Mouse (Mus musculus) cortical plate, adult 2 months (tissue): ENCODE measurements around the gene Elp4. TPM values are rescaled to one million over a fixed set of nuclear protein-coding genes. Genes with fewer than 3 reads are reported as not detected.

Source experiments
- H3K27ac ChIP-seq: fragments of 200-500 bp; 2 replicates; pipeline ENCODE4 v1.5.1; 2012; ENCODE audit warnings: low read length, control low read depth, inconsistent platforms; ENCODE audit not compliant: insufficient read depth
- H3K4me1 ChIP-seq: fragments of 200-500 bp; 2 replicates; pipeline ENCODE4 v1.6.1; 2011; ENCODE audit warnings: low read length; ENCODE audit not compliant: control insufficient read depth, insufficient read depth
- H3K4me3 ChIP-seq: fragments of 200-500 bp; 2 replicates; pipeline ENCODE4 v1.5.1; 2011; ENCODE audit warnings: mild to moderate bottlenecking, low read length, control low read depth; ENCODE audit not compliant: insufficient read depth
- CTCF ChIP-seq: fragments of 200-500 bp; IDR thresholded peaks from 2 replicates; pipeline ENCODE4 v1.5.1; 2011; ENCODE audit warnings: mild to moderate bottlenecking, control low read depth, low read length; ENCODE audit not compliant: insufficient read depth; ENCODE audit errors: extremely low read depth
- POLR2A ChIP-seq: fragments of 200-500 bp; IDR thresholded peaks from 2 replicates; pipeline ENCODE4 v1.6.1; 2011; ENCODE audit warnings: mild to moderate bottlenecking, low read length, control low read depth; ENCODE audit not compliant: insufficient read depth; ENCODE audit errors: extremely low read depth
- polyA plus RNA-seq: library from polyadenylated mRNA; depleted of rRNA; stranded (reverse); fragments of >200 nt; gene quantifications from 2 replicates; pipeline ENCODE4 v1.2.3, GENCODE M21; 2012

The Elp4 gene
- polyA plus RNA-seq, 1 experiment, result 9.0 TPM

DNA sequence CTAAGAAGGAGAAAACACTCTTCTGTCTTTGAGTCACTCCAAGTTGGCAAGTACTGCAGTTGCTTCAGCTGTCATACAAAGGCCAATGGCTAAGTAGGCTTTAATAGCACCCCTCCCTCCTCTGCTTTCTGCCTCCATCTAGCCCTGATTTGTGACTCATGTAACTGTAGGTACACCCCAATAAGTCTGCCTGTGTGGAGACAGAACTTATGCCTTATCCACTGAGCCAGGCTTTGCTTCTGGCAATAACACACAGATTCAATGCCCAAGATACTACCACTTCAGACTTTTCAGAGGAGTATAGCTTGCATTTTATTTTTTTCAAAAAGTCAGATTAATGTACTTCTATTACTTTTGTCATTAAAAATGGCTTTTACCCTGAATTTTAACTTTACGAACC lies 114.4 kb downstream of the Elp4 start:
- Histone ChIP-seq H3K27ac (no peak overlapping the region), H3K4me1 (no peaks in the 10 kb centered on the region), H3K4me3 (no peak overlapping the region)
- TF ChIP-seq POLR2A (no peak), CTCF (no peak)

DNA sequence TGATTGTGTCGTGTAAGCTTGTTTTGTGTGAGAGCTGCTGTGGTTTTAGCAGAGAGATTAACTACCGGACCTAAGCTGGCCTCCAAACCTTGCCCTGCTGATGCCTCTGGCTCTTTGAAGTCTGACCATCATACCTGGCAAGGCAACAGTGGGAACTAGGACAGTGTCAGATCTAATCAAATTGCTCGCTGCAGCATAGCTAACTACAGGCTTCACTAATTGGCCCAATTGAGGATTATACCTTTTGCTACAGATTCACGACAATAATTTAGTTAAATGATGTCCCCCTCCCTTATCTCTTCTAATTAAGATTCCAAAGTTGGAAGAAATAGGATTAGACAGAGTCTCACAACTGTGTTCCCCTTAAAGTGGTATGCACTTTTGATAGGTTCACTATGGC lies 116.6 kb downstream of the Elp4 start:
- Histone ChIP-seq H3K27ac (no peak overlapping the region), H3K4me3 (no peak overlapping the region), H3K4me1 (no peaks in the 10 kb centered on the region)
- TF ChIP-seq CTCF (no peak), POLR2A (no peak)

DNA sequence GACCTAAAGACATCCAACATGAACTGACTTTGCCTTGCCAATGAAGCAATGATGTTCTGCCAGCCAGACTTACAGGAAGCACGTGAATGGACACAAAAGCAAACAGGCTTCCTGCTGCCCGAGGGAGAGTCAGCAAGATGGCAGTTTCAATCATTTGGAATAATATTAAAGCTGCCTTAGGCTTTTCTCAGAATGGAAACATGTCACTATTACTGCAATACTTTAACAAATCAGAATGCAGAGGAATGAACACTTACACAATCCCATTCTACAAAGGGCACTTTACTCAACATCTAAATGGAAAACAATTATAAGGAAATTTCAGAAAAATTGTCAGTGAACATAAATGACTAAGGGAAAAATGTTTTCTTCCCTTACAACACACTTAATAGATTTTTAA lies 117.4 kb downstream of the Elp4 start:
- Histone ChIP-seq H3K27ac (no peak overlapping the region), H3K4me3 (no peak overlapping the region), H3K4me1 (no peaks in the 10 kb centered on the region)
- TF ChIP-seq POLR2A (no peak), CTCF (no peak)

- H3K4me1 ChIP-seq, result no peaks in the 10 kb centered on the region
- H3K4me3 ChIP-seq, result no peak overlapping the region
- H3K27ac ChIP-seq, result no peak overlapping the region
- TF ChIP-seq CTCF (no peak), POLR2A (no peak)
These were observed 121.5 kb downstream of the Elp4 start for GRCm38 (mm10) chr2:105782885-105783284.

GRCm38 (mm10) chr2:105780739-105781138 lies 123.6 kb downstream of the Elp4 start:
- Histone ChIP-seq H3K4me1 (no peaks in the 10 kb centered on the region), H3K4me3 (no peak overlapping the region), H3K27ac (no peak overlapping the region)
- TF ChIP-seq CTCF (no peak), POLR2A (no peak)

DNA sequence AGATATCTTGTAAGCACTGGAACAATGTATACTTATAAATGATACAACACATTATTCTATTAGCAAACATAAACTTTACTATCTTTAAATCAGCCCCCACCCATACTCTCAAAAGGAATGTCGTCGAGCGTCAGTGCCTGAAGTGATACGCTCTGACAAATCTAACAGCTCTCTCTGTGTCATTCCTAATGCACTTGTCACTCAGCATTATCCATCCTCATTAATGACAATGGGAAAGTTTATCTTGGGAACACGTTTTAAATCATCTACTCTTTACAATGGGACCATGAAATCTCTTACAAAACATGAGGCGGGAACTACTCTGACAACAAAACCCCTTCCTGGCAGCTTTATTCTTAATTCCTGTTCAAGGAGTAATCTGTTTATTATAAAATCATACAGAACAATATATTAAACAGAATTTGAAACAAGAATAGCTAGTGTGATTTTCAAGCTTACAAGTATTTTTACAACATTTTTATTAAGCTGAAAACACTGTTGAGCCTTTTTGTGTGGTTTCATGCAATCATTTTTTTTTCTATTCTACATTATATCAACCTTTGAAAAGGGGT lies 125.0 kb downstream of the Elp4 start:
- H3K4me1 ChIP-seq, result no peaks in the 10 kb centered on the region
- TF ChIP-seq POLR2A (no peak), CTCF (no peak)
- no peak overlapping the region for H3K27ac ChIP-seq
- no peak overlapping the region for H3K4me3 ChIP-seq

GRCm38 (mm10) chr2:105771314-105771713 lies 133.1 kb downstream of the Elp4 start:
- H3K4me1 ChIP-seq, result no peaks in the 10 kb centered on the region
- no peak overlapping the region for H3K27ac ChIP-seq
- H3K4me3 ChIP-seq, result no peak overlapping the region
- no peak for TF ChIP-seq CTCF
- no peak for TF ChIP-seq POLR2A

- Histone ChIP-seq H3K4me3 (no peak overlapping the region), H3K27ac (no peak overlapping the region), H3K4me1 (no peaks in the 10 kb centered on the region)
- TF ChIP-seq POLR2A, result no peak
- TF ChIP-seq CTCF, result no peak
These were observed 134.5 kb downstream of the Elp4 start for GRCm38 (mm10) chr2:105769747-105770328.

DNA sequence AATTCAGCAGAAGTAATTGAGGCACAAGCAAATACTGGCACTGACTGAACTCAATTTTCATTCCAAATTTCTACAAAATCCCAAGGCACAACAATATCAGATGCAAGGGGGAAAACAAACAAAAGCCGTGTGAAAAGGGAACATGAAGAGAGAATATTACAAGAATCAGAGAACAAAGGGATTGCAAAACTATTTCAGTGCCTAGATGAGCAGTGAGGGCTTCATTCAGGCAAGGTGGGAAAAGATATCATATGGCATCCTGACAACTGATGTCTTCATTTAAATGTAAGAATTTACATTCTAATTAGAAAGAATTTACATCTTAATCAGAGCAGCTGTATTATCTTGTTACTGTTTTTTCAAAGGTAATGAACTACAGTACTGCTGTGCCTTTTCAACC lies 150.9 kb downstream of the Elp4 start:
- Histone ChIP-seq H3K4me1 (no peaks in the 10 kb centered on the region), H3K4me3 (no peak overlapping the region), H3K27ac (no peak overlapping the region)
- TF ChIP-seq POLR2A (no peak), CTCF (no peak)

DNA sequence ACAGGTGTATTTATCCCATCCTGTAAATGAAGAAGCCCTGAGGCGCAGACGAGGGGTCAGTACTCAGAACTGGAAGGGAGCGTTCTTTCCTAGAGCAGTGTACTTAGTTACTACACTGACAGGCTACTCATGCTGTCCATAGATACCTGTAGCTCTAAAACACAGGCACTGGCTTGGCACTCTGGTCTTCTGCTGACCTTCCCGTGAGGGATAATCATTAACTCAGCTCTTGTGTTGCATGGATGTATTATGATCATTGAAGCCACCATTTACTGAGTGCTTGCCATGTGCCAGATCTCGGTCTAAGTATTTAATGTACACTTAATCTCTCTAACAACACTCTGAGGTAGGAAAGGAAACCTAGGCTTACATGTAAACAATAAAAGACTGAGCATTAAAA lies 155.3 kb downstream of the Elp4 start:
- Histone ChIP-seq H3K27ac (no peak overlapping the region), H3K4me3 (no peak overlapping the region), H3K4me1 (no peaks in the 10 kb centered on the region)
- TF ChIP-seq POLR2A (no peak), CTCF (no peak)
